Mouse (Mus musculus) B cell, adult 2 months (primary cell): ENCODE data around the gene Bloc1s2.

Experiments used
- DNase-seq, 2 experiments: peaks; one replicate each; pipeline ENCODE4 v3.0.0; 2022

Bloc1s2 gene

GRCm38 (mm10) chr19:44145702-44146567 is at the start of gene Bloc1s2:
Bloc1s2 (minus strand) TSS chr19:44146446.
- peak; percentile 97 for DNase-seq

DNA sequence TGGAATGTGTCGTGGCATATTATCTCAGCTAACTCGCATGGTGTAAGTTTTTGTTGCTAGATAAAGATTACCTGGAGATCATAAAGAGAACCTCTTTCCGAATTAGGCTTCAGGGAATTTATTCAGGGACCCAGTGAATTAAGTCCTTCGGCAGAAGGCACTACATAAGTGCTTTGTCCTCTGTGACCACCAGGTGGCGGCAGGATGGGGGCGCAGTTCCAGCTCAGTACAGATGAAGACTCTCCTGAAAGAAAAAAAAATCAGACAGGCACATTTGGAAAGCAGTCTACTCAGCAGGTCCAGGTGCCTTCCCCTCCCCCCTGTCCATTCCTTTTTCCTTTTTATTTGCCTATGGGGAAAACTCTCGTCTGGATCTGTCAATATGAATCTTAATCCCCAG is 48.9 kb upstream of the Bloc1s2 start:
- DNase-seq = peak; percentile 79 to 82

- no peak for DNase-seq
Observed at GRCm38 (mm10) chr19:44193906-44194305, 47.7 kb upstream of the Bloc1s2 start.

DNA sequence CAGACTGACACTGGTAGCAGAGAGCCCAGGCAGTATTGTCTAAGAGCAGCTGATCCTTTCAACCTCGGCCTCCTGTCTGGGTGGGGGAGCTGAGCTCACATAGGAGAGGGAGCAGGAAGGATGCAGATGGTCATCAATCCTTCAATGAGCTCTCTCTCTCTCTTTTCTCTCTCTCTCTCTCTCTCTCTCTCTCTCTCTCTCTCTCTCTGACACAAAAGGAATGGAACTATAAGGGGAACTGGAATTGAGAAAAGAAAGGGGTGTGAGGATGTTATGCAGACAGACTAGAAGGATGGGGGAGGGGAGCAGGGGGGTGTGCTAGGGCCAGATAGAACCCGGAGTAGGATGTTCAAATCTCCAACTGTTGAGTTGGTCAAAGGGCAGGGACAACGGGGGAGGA is 46.1 kb upstream of the Bloc1s2 start, which contains the start of gene Pkd2l1:
Gene Pkd2l1 (minus strand): TSS at position 101 of the 400 bp plus-strand sequence.
- DNase-seq = no peak

DNA sequence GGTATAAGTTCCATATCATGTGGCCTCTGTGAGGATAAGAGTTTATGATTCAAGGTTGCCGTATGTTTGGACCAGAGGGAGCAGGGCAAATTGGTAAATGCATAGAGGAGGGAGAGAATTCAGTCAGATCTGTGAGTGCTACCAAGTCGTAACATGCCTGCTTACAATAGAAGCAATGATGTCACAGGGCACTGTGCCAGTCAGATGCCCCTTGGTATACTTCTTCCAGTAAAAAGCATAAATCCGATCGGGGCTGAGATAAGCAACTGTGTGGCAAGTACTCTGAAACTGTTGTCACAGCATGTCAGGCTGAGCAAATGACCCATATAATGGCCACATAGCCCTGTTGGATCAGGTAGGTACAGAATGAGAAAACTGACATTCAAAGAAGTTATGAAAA is 42.8 kb upstream of the Bloc1s2 start:
- no peak for DNase-seq

- DNase-seq = no peak
Observed at GRCm38 (mm10) chr19:44183968-44184367, 37.7 kb upstream of the Bloc1s2 start.

DNA sequence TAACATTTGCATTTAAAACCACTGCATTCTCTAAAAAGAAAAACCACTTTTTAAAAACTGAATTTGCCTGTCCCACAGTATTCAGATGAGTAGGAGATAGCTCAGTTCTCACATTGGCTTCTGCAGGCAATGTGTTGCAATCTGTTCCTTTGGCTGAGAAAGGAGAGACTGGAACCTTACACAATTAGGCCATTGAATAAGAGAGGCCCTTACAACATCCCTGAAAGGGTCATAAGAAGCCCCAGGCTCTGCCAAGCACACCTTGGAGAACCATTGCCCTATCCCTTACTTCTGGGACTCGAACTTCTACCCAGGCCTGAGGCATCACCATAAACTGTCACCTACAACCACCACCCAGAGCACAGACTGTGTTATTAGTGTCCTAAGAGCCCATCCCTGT is 34.3 kb upstream of the Bloc1s2 start:
- DNase-seq = no peak

- no peak for DNase-seq
Observed at GRCm38 (mm10) chr19:44176741-44177140, 30.5 kb upstream of the Bloc1s2 start.

DNA sequence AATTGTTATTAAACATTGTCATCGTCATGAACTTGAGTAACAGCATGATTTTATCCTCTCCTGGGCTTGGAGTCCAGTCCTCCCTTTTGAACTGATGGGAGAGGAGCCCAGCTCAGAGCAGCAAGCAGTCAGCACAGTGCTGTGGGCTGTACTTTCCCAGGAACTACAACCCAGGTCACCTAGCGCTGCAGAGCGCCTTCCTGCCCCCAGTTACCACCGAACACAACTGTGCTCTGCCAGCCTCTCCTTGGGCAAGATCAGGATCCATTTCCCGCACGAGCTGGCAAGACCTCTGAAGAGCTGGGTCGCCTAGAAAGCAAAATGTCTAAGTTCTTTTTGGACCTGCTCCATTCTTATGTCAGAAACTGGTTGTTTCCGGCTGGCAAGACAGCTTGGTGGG is 28.6 kb upstream of the Bloc1s2 start:
- DNase-seq = no peak

GRCm38 (mm10) chr19:44161515-44161914 is 15.3 kb upstream of the Bloc1s2 start:
- peak; percentile 37 to 39 for DNase-seq

GRCm38 (mm10) chr19:44159386-44159785 is 13.1 kb upstream of the Bloc1s2 start:
- no peak for DNase-seq

DNA sequence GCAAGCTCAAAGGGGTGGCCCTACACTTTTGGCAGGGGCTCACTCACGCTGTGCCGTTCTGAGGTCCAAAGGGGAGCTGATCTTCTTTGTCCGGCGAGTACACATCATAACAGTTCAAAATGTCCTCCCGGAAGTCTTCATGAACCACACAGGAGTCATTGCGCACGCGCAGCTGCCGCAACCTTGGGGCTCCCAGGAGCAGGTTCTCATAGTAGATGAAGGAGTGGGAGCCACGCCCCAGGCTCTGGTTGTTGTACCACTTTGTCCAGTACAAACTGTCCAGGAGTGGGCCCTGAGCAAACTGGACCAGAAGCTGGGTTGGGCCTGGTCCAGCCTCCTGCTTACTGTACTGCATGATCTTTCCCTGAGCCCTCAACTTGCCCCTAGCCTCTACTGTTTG is 10.8 kb upstream of the Bloc1s2 start:
- DNase-seq = no peak

DNA sequence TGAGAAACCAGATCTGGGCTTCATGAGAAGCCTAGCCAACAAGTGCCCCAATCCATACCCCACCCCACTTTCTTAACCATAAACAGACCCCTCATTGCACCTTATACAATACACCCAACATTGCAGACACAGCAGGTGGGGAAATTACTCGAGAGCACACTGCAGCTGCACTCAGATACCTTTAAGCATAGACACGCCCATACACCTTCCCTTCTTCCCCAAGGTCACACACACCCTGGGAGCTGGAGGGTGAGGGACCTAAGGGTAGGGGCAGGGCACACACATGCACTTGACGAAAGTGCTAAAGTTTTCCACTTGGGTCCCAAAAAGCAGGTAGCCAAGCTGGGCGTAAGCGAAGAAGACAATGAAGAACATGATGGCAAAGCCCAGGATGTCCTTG is 7.5 kb upstream of the Bloc1s2 start:
- no peak for DNase-seq

DNA sequence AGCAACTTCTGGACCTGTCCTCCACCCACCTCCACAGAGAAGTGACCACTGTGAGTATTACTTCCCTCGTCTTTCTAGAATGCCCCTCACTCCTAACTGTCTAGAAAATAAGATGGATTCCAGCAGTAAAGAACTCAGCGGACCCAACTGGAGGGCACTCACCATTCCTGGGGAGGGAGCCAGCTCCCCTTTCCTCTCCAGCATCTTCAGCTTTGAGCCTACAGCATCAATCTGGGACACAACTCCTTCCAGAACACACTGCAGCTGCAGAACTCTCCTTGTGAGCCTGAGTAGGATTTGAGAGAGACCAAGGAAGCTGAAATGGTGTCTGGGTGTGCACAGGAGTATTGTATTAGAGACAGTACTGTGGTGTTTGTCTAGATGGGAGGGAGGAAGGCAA is 2.7 kb upstream of the Bloc1s2 start:
- no peak for DNase-seq

- DNase-seq = no peak
Observed at GRCm38 (mm10) chr19:44148345-44148744, 2.1 kb upstream of the Bloc1s2 start.

DNA sequence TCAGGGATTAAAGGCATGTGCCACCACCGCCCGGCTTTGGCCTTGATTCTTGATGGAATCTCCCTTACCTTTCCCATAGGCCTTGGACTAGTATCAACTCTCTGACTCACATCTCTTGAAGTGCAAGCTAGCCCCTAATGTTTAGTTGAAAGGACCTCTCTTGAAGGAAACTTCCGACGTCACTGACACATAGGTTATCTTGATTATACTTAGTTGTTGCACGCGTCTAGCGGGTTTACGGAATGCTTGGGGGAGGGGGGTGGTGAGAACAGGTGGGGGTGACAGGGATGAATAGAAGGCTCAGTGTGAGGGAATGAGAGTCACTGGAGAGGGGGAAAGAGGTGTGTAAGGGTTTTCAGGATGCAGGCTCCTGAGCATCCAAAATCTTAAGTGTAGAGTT is 705 bp upstream of the Bloc1s2 start:
- DNase-seq = no peak

GRCm38 (mm10) chr19:44146568-44146879 is 278 bp upstream of the Bloc1s2 start:
- DNase-seq = no peak

DNA sequence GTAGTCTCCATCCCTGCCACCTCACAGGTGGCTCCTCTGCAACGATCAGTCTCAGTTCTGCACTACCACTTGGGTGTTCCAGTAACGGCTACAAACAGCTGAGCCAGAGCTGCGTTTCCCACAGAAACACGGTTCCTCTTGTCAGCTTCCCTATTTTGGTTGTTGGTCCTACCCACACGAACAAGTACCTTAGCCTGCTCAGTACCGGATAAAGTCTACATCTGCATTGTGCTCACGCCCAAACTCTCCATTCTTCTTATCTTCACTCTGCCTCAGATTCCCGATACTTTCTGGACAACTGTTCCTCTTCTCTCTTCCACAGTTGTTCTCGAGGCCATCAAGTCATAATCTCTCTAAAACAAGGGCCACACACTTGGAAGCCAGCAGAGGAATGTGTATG is 1.9 kb downstream of the Bloc1s2 start:
- DNase-seq = peak; percentile 45 to 54

DNA sequence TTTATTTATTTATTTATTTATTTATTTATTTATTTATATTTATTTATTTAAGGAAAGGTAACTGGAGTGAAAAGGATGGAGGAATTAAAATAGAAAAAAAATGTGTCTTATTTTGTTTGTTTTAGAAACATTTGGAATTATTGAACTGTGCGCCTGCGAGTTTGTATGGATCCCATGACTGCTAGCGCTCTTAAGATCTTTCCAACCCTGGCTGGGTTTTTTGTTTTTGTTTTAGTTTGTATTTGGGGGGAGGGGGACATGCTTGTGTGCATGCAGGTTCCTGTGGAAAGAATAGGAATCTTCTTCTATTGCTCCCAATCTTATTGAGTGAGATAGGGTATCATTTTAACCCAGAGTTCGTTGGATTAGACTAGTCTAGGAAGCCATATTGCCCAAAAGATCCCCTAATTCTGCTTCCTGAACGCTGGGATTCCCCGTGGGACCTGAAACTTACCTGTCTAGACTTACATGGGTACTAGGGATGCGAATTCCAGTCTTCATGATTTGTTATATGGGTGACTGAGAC is 10.2 kb downstream of the Bloc1s2 start:
- no peak for DNase-seq

DNA sequence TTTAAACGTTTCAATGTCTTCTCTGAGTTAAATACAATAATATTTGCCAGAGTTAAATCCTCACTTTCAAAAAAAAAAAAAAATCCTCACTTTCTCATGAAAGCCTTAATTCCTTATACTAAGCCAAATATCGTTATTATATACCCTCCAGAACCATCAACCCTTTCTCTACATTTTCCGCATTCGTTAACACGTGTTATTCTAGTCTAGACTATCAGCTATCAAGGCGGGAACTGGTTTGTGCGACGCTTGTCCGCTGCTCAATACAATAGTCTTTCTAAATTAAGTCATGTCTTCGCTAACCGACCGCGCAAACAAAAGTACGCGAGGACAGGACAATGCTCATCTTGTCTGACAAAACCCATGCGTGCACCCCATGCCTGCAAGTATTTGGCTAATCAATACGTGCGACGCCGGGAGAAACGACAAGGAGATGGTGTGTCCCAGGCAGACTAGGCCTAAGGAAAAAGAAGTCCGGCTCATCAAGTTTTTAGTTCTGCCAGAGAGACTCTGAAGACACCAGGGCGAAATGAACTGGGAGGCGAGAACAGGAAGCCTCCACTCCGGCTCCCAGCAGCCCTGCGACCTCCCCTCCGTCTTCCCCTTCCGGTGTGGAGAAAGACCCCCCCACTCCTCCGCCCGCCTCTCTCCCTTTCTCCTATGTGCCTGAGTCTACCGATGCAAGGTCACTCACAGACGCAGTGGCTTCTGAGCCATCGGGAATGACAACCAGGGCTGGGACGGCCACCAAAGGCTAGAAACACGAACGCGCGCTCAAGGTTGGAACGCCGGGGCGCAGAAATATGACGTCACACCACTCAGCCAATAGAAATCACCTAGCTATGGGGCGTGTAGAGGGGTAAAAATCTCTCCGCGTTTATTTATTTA is 10.9 kb downstream of the Bloc1s2 start, which contains the start of gene Cwf19l1:
Gene Cwf19l1 (minus strand): TSS at position 805 of the 888 bp plus-strand sequence.
- DNase-seq = peak; percentile 88

- no peak for DNase-seq
Observed at GRCm38 (mm10) chr19:44132917-44133316, 13.3 kb downstream of the Bloc1s2 start.

- no peak for DNase-seq
Observed at GRCm38 (mm10) chr19:44128560-44128959, 17.7 kb downstream of the Bloc1s2 start.

- no peak for DNase-seq
Observed at GRCm38 (mm10) chr19:44127729-44128497, 18.3 kb downstream of the Bloc1s2 start.
